Mouse (Mus musculus): ENCODE results near the gene Olfr142.

GRCm38 (mm10) chr2:90257492-90257891 is at the start of gene Olfr142:
- no peak for TF ChIP-seq POLR2A (IDR thresholded peaks at IDR 0.05; ENCODE audit: borderline replicate concordance, control insufficient read depth, low read depth, low read length)
- no peak for TF ChIP-seq CTCF (IDR thresholded peaks at IDR 0.05; ENCODE audit: control insufficient read depth, insufficient read depth, low read length)

Measured in bone marrow, adult 2 months (tissue).